Mouse (Mus musculus): ENCODE measurements around the gene Cdr2l. TPM values are rescaled to one million over a fixed set of nuclear protein-coding genes. Genes with fewer than 3 reads are reported as not detected.

Cdr2l gene
- polyA plus RNA-seq, 1 experiment, result 21.5 TPM

DNA sequence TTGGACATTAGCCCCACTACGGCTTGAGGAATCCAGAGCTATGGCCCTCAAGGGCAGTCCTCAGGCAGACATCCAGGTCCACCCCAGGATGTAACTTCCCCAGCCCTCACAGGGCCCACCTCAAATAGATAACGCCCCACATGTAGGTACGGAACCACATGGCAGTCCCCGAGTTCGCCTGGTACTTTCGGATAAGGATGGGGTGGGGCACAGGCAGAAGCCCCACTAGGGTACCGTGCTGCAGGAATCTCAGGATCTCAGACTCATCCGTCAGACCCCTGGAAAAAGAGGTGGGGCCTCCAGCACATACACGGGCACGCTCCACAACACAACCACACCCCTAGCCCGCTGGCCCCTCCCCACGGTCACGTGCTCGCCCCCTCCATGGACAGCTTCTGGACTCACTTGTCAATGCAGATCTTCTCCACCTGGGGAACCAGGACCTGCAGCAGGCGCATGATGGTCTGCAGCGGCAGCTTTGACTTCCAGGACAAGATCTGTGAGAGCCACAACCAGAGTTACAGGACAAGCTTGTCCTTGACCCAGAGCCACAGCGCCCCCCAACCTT, 33.0 kb upstream of the Cdr2l start:
- TF ChIP-seq CTCF (IDR thresholded peaks at IDR 0.05; ENCODE audit: extremely low read depth, insufficient read depth, low read length), result no peak
- no peak for TF ChIP-seq POLR2A (IDR thresholded peaks at IDR 0.05; ENCODE audit: extremely low read depth, insufficient read depth, low read length)
- Histone ChIP-seq H3K27ac (ENCODE audit: insufficient read depth, low read length) (no peak overlapping the region), H3K4me1 (ENCODE audit: control insufficient read depth, insufficient read depth, low read length) (no peaks in the 10 kb centered on the region; the same call in 1 of the 2 replicates), H3K4me3 (ENCODE audit: insufficient read depth, low read length) (no peak overlapping the region)

DNA sequence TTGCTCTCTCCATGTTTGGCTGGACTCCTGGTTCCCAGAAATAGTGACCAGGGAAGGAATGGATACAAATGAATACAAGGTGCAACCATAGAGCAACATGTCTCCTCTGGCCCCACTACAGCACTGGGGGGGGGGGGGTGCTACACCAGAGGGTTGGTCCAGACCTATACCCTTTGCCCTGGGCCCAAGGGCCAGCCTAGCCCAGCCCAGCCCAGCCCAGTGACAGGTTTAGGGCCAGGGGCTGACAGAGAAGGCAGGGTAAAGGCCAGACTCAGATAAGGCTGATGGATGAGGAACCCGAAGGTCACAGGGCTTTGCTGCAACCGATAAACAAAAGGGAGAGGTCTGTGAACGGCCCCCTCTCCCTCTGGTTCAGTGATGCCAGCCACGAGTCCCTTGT, 31.7 kb upstream of the Cdr2l start:
- no peak overlapping the region for H3K4me3 ChIP-seq (ENCODE audit: insufficient read depth, low read length)
- H3K4me1 ChIP-seq (ENCODE audit: control insufficient read depth, insufficient read depth, low read length), result no peaks in the 10 kb centered on the region; the same call in 1 of the 2 replicates
- H3K27ac ChIP-seq (ENCODE audit: insufficient read depth, low read length), result no peak overlapping the region
- no peak for TF ChIP-seq POLR2A (IDR thresholded peaks at IDR 0.05; ENCODE audit: extremely low read depth, insufficient read depth, low read length)
- no peak for TF ChIP-seq CTCF (IDR thresholded peaks at IDR 0.05; ENCODE audit: extremely low read depth, insufficient read depth, low read length)

DNA sequence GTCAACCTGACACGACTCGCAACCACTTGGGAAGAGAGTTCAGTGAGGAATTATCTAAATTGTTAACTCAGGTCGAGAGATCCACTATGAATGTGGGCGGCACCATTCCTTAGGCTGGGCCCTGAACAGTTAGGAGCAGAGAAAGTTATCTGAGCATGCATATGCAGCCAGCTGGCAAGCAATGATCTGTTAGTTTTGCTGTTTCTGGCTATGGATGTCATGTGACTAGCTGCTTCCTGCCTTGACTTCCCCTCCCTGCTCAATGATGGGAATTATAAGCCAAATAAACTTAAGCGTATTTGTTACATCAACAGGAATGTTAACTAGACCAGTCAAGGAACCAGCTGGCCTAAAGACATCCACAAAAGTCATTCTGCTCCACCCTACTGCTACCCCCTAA, 28.3 kb upstream of the Cdr2l start:
- TF ChIP-seq CTCF (IDR thresholded peaks at IDR 0.05; ENCODE audit: extremely low read depth, insufficient read depth, low read length) (no peak), POLR2A (IDR thresholded peaks at IDR 0.05; ENCODE audit: extremely low read depth, insufficient read depth, low read length) (no peak)
- H3K27ac ChIP-seq (ENCODE audit: insufficient read depth, low read length), result no peak overlapping the region
- no peak overlapping the region for H3K4me3 ChIP-seq (ENCODE audit: insufficient read depth, low read length)
- H3K4me1 ChIP-seq (ENCODE audit: control insufficient read depth, insufficient read depth, low read length), result no peaks in the 10 kb centered on the region

- Histone ChIP-seq H3K4me3 (ENCODE audit: insufficient read depth, low read length) (no peak overlapping the region), H3K4me1 (ENCODE audit: control insufficient read depth, insufficient read depth, low read length) (no peaks in the 10 kb centered on the region), H3K27ac (ENCODE audit: insufficient read depth, low read length) (no peak overlapping the region)
- peak; percentile 88 for TF ChIP-seq CTCF (IDR thresholded peaks at IDR 0.05; ENCODE audit: extremely low read depth, insufficient read depth, low read length)
- no peak for TF ChIP-seq POLR2A (IDR thresholded peaks at IDR 0.05; ENCODE audit: extremely low read depth, insufficient read depth, low read length)
Measured at GRCm38 (mm10) chr11:115354183-115354582, 27.5 kb upstream of the Cdr2l start.

DNA sequence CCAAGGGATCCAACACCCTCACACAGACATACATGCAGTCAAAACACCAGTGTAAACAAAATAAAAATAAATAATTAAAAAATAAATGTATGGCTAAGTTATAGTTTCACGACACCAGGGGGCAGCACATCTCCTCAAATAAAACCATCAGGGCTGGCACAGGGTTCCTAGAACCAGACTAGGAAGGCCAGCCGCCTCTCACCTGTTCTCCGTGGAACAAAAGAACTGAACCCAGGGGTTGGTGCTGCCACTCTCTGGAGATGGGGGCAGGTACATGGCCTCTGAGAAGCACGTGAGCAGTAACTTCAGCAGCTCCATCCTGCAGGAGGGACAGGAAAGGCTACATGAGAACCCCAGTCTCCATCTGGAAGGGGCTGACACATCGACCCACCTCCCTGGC, 23.2 kb upstream of the Cdr2l start:
- TF ChIP-seq POLR2A (IDR thresholded peaks at IDR 0.05; ENCODE audit: extremely low read depth, insufficient read depth, low read length) (no peak), CTCF (IDR thresholded peaks at IDR 0.05; ENCODE audit: extremely low read depth, insufficient read depth, low read length) (peak; percentile 54; the same call in 1 of the 2 replicates)
- no peak overlapping the region for H3K4me3 ChIP-seq (ENCODE audit: insufficient read depth, low read length)
- H3K27ac ChIP-seq (ENCODE audit: insufficient read depth, low read length), result no peak overlapping the region
- H3K4me1 ChIP-seq (ENCODE audit: control insufficient read depth, insufficient read depth, low read length), result no peaks in the 10 kb centered on the region

- no peaks in the 10 kb centered on the region for H3K4me1 ChIP-seq (ENCODE audit: control insufficient read depth, insufficient read depth, low read length)
- no peak overlapping the region for H3K4me3 ChIP-seq (ENCODE audit: insufficient read depth, low read length)
- no peak overlapping the region for H3K27ac ChIP-seq (ENCODE audit: insufficient read depth, low read length)
- TF ChIP-seq CTCF (IDR thresholded peaks at IDR 0.05; ENCODE audit: extremely low read depth, insufficient read depth, low read length) (no peak), POLR2A (IDR thresholded peaks at IDR 0.05; ENCODE audit: extremely low read depth, insufficient read depth, low read length) (no peak)
Measured at GRCm38 (mm10) chr11:115359293-115359692, 22.4 kb upstream of the Cdr2l start.

DNA sequence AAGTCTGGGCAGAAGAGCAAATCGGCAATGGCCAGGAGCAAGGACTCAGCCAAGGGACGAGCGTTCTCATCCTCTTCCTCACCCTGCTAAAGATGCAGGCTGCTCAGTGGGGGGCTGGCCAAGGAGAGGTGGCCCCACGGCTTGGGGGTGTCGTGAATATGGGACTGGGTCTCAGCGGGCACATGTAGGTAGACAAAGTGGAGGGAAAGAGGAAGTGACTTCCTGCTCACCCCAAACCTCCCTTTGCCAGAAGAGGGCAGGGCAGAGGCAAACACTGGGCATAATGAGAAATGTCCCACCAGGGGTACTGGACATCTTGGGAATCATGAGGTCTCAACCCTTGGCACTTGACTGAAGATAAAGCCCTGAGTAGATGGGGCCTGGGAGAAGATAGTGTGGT, 22.0 kb upstream of the Cdr2l start:
- Histone ChIP-seq H3K4me3 (ENCODE audit: insufficient read depth, low read length) (no peak overlapping the region), H3K27ac (ENCODE audit: insufficient read depth, low read length) (no peak overlapping the region), H3K4me1 (ENCODE audit: control insufficient read depth, insufficient read depth, low read length) (no peaks in the 10 kb centered on the region)
- TF ChIP-seq POLR2A (IDR thresholded peaks at IDR 0.05; ENCODE audit: extremely low read depth, insufficient read depth, low read length) (no peak), CTCF (IDR thresholded peaks at IDR 0.05; ENCODE audit: extremely low read depth, insufficient read depth, low read length) (0 out of 2 replicates have a peak, but pooled peaks have one; percentile 3)

DNA sequence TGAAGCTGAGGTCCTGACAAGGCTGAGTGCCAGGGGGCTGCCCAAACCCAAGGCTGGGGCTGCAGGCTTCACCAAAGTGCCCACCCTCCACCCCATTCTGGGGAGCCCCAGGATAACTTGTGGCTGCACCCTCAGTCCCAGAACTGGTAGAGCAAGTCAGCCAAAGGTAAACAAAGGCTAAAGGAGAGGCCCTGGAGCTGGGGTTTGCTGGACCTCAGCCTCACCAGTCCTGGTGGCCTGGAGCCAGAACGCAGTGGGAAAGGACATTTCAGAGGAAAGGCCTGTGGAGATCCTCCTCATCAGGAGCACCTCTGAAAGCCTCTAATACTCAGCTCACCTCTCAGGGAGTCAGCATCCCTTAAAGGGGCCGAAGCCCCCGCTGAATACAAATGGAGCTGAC, 17.6 kb upstream of the Cdr2l start:
- no peak overlapping the region for H3K27ac ChIP-seq (ENCODE audit: insufficient read depth, low read length)
- no peak overlapping the region for H3K4me3 ChIP-seq (ENCODE audit: insufficient read depth, low read length)
- no peaks in the 10 kb centered on the region for H3K4me1 ChIP-seq (ENCODE audit: control insufficient read depth, insufficient read depth, low read length)
- no peak for TF ChIP-seq POLR2A (IDR thresholded peaks at IDR 0.05; ENCODE audit: extremely low read depth, insufficient read depth, low read length)
- TF ChIP-seq CTCF (IDR thresholded peaks at IDR 0.05; ENCODE audit: extremely low read depth, insufficient read depth, low read length), result no peak

DNA sequence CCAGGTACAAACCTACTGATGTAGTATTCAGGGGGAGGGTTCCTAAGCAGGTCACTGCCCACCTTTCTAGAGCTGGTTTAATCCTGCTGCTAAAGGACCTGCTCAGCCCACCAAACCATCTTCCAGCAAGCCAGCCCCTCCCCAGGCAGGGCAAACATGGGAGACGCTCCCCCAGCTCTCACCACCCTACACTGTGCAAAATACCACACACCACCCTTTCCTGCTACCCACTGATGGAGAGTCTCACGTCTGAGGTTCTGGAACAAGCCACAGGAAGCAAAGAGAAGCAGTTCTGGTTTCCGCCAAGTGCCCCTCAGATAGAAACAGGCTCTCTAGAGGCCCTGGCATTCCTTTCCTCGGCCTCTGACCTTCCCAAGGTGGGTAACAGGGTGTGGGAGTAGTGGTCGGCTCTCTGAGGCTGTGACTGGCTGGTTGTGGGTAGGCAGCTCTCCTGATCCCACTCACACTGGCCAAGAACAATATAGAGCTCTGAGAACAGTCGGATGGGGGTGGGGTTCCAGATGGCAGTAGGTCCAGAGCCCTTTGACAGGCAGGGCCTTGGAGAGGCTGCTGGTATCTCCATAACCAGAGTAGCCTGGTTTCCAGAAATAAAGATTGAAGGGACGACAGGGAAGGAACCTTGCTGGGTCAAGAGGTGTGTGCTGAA, 15.5 kb upstream of the Cdr2l start:
- TF ChIP-seq CTCF (IDR thresholded peaks at IDR 0.05; ENCODE audit: extremely low read depth, insufficient read depth, low read length), result no peak
- TF ChIP-seq POLR2A (IDR thresholded peaks at IDR 0.05; ENCODE audit: extremely low read depth, insufficient read depth, low read length), result no peak
- no peak overlapping the region for H3K27ac ChIP-seq (ENCODE audit: insufficient read depth, low read length)

More for the DNA sequence above, 15.5 kb upstream of the Cdr2l start:
- Histone ChIP-seq H3K4me1 (ENCODE audit: control insufficient read depth, insufficient read depth, low read length) (no peaks in the 10 kb centered on the region), H3K4me3 (ENCODE audit: insufficient read depth, low read length) (peak overlapping the region; percentile 89)

All from cortical plate, adult 2 months (tissue).